Mouse (Mus musculus) brain, adult 2 months (tissue): ENCODE measurements around the gene Scnn1g.

Experiments
- DNase-seq: peaks from one replicate; pipeline ENCODE4 v3.0.0; 2011; ENCODE audit warnings: low read depth, low spot score

The Scnn1g gene

GRCm38 (mm10) chr7:121778553-121778952, 44.3 kb downstream of the Scnn1g start:
- no peak for DNase-seq

GRCm38 (mm10) chr7:121778980-121779379, 44.7 kb downstream of the Scnn1g start:
- DNase-seq = peak; percentile 17

- DNase-seq = no peak
Measured at GRCm38 (mm10) chr7:121779409-121779808, 45.1 kb downstream of the Scnn1g start.

- DNase-seq = no peak
Measured at GRCm38 (mm10) chr7:121782188-121782909, 48.1 kb downstream of the Scnn1g start.

GRCm38 (mm10) chr7:121785651-121786228, 51.5 kb downstream of the Scnn1g start:
- peak; percentile 5 for DNase-seq

GRCm38 (mm10) chr7:121797781-121798180, 63.5 kb downstream of the Scnn1g start:
- DNase-seq = no peak

GRCm38 (mm10) chr7:121802471-121802870, 68.2 kb downstream of the Scnn1g start:
- no peak for DNase-seq

GRCm38 (mm10) chr7:121803011-121803410, 68.7 kb downstream of the Scnn1g start:
- DNase-seq = no peak

- peak; percentile 77 for DNase-seq
Measured at GRCm38 (mm10) chr7:121805811-121806496, 71.7 kb downstream of the Scnn1g start.

GRCm38 (mm10) chr7:121807726-121808580, 73.7 kb downstream of the Scnn1g start:
- DNase-seq = no peak
